Mouse (Mus musculus): Measurements from ENCODE around the gene Mre11a. TPM values are rescaled to one million over a fixed set of nuclear protein-coding genes. Genes with fewer than 3 reads are reported as not detected.

Gene Mre11a
- polyA plus RNA-seq, 1 experiment from 2014 or later: 30.8 TPM

DNA sequence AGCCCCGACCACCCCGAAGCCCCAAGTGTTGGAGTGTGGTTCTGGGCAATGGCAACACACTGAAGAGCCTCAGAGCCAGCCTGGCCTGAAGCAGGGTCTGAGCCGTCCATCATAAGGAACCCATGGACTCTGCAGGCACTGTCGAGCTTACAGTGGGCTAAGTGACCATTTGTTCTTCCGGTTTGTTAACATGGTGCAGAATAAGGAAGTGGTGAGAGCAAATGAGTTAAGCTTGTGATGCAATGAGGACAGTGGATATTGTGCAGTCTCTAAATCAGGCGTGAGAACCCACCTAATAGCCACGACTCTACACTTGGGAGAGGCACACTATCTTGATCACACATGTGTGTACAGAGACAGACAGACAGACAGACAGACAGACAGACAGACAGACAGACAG, 25.9 kb upstream of the Mre11a start:
- Histone ChIP-seq H3K9ac (ENCODE audit: low read length) (no peak overlapping the region), H3K4me2 (no peak overlapping the region), H3K27ac (ENCODE audit: low read depth, low read length) (no peak overlapping the region), H3K27me3 (ENCODE audit: control insufficient read depth, insufficient read depth, low read length) (no peaks in the 10 kb centered on the region), H3K4me3 (ENCODE audit: low read depth, low read length) (no peak overlapping the region), H3K9me3 (ENCODE audit: control insufficient read depth, low read length) (no peaks in the 10 kb centered on the region), H3K4me1 (ENCODE audit: control insufficient read depth, insufficient read depth, low read length) (no peaks in the 10 kb centered on the region), H3K36me3 (ENCODE audit: control insufficient read depth, insufficient read depth, low read length) (no peaks in the 10 kb centered on the region)
- 80% methylated on average over 7 of the region's 7 CpGs for WGBS
- ATAC-seq (ENCODE audit: low FRiP score) (no peak), DNase-seq (ENCODE audit: low spot score, missing footprints) (no peak)

DNA sequence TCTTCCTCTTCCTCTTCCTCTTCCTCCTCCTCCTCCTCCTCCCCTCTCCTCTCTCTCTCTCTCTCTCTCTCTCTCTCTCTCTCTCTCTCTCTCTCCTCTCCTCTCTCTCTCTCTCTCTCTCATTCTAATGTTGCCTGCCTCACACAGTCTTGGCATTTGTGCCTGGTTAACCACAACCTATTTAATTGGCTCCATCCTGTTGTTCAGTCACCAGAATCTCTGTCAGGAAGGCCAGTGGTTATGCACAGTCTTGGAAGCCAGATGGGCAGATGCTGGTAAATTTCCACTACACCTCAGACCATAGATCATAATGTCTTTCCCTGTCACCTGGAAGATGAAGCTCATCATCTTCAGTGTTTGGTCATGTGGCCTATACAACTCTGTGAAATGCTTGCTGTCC, 25.2 kb upstream of the Mre11a start:
- Histone ChIP-seq H3K27ac (ENCODE audit: low read depth, low read length) (no peak overlapping the region), H3K4me2 (no peak overlapping the region), H3K9ac (ENCODE audit: low read length) (no peak overlapping the region), H3K36me3 (ENCODE audit: control insufficient read depth, insufficient read depth, low read length) (no peaks in the 10 kb centered on the region), H3K9me3 (ENCODE audit: control insufficient read depth, low read length) (no peaks in the 10 kb centered on the region), H3K27me3 (ENCODE audit: control insufficient read depth, insufficient read depth, low read length) (no peaks in the 10 kb centered on the region), H3K4me3 (ENCODE audit: low read depth, low read length) (no peak overlapping the region), H3K4me1 (ENCODE audit: control insufficient read depth, insufficient read depth, low read length) (no peaks in the 10 kb centered on the region)
- ATAC-seq (ENCODE audit: low FRiP score) (no peak), DNase-seq (ENCODE audit: low spot score, missing footprints) (no peak)

GRCm38 (mm10) chr9:14764765-14765164, 19.7 kb upstream of the Mre11a start:
- ATAC-seq (ENCODE audit: low FRiP score): peak; percentile 59; the same call in 1 of the 2 replicates
- Histone ChIP-seq H3K27ac (ENCODE audit: low read depth, low read length) (no peak overlapping the region), H3K4me3 (ENCODE audit: low read depth, low read length) (no peak overlapping the region), H3K9ac (ENCODE audit: low read length) (no peak overlapping the region), H3K4me2 (no peak overlapping the region), H3K27me3 (ENCODE audit: control insufficient read depth, insufficient read depth, low read length) (no peaks in the 10 kb centered on the region), H3K4me1 (ENCODE audit: control insufficient read depth, insufficient read depth, low read length) (no peaks in the 10 kb centered on the region), H3K36me3 (ENCODE audit: control insufficient read depth, insufficient read depth, low read length) (no peaks in the 10 kb centered on the region), H3K9me3 (ENCODE audit: control insufficient read depth, low read length) (no peaks in the 10 kb centered on the region)
- peak; percentile 97 for DNase-seq (ENCODE audit: low spot score, missing footprints)
- WGBS: 23% methylated on average over 7 of the region's 7 CpGs

DNA sequence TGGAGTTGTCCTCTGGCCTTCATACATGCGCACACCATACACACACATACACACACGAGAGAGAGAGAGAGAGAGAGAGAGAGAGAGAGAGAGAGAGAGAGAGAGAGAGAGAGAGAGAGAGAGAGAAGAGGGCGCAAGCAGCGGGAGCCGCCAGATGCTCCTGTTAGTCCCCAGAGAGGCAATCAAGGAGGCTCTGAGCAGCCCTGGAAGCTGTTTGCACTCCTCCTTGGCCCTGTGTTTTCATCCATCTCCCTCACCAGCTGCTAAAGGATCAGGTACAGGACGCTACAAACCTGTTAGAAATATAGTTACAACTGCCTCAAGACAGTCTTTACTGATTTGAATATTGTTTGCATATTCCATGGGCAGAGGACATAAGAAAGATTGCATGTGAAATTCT, 14.6 kb upstream of the Mre11a start:
- WGBS: 66% methylated on average over 6 of the region's 6 CpGs
- ATAC-seq (ENCODE audit: low FRiP score): no peak
- H3K36me3 ChIP-seq (ENCODE audit: control insufficient read depth, insufficient read depth, low read length): no peaks in the 10 kb centered on the region
- DNase-seq (ENCODE audit: low spot score, missing footprints): no peak
- no peak overlapping the region for H3K4me2 ChIP-seq
- no peak overlapping the region for H3K9ac ChIP-seq (ENCODE audit: low read length)
- no peaks in the 10 kb centered on the region for H3K9me3 ChIP-seq (ENCODE audit: control insufficient read depth, low read length)
- no peak overlapping the region for H3K27ac ChIP-seq (ENCODE audit: low read depth, low read length)
- H3K4me3 ChIP-seq (ENCODE audit: low read depth, low read length): no peak overlapping the region
- no peaks in the 10 kb centered on the region for H3K27me3 ChIP-seq (ENCODE audit: control insufficient read depth, insufficient read depth, low read length)
- peaks cover 6% of the 10 kb centered on the region for H3K4me1 ChIP-seq (ENCODE audit: control insufficient read depth, insufficient read depth, low read length)

DNA sequence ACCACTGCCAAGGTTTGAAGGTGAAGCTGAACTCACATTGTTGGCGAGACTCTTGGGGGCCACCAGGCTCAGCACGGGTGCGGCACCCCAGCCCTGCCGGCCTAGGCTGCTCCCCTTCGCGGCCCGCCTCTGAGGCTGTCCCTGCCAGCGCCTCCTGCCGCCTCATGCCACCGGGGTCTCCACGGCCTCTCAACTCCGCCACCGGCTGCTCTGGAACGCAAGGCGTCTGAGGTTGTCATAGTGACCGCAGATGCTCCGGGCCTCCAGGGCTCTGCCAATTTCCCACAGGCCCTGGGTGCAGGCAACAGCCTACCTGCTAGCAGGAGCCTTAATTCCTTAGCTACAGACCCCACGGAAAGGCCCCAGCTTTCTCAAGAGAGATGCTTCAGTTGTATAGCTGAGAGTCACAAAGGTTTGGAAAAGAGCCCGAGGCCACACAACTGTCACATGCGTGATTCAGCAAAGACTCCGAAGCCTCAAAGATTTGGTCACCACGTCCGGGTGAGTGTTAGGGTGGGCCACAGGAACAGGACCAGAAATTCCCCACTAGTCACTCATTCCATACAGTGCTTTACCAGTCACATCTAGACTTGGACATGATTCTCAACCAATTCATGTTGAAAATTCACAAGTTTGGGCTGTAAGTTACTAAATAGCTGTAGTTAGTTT, 13.5 kb upstream of the Mre11a start, which contains the start of gene 1700012B09Rik:
Gene 1700012B09Rik (minus strand): TSS at position 228 of the 669 bp plus-strand sequence.
- Histone ChIP-seq H3K9me3 (ENCODE audit: control insufficient read depth, low read length) (no peaks in the 10 kb centered on the region), H3K4me1 (ENCODE audit: control insufficient read depth, insufficient read depth, low read length) (peaks cover 6% of the 10 kb centered on the region), H3K4me3 (ENCODE audit: low read depth, low read length) (no peak within 1 kb of the TSS), H3K4me2 (peak within 1 kb of the TSS; percentile 30), H3K36me3 (ENCODE audit: control insufficient read depth, insufficient read depth, low read length) (no peaks in the 10 kb centered on the region), H3K9ac (ENCODE audit: low read length) (peak within 1 kb of the TSS; percentile 20; the same call in 1 of the 2 replicates), H3K27me3 (ENCODE audit: control insufficient read depth, insufficient read depth, low read length) (no peaks in the 10 kb centered on the region), H3K27ac (ENCODE audit: low read depth, low read length) (no peak within 1 kb of the TSS)
- peak; percentile 87 for DNase-seq (ENCODE audit: low spot score, missing footprints)
- 18% methylated on average over 23 of the region's 23 CpGs for WGBS
- ATAC-seq (ENCODE audit: low FRiP score): peak; percentile 77

DNA sequence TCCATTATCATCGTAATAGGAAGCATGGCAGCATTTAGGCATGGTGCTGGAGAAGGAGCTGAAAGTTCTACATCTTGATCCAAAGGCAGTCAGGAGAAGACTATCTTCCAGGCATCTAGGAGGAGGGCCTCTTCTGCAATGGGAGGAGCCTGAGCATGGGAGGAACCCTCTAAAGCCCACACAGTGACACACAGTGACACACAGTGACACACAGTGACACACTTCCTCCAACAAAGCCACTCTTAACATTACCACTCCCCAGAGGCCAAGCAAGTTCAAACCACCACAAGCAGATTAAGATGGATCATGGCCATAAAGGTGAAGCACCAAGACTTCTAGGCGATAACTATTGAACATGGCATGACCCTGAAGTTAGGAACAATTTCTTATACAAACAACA, 12.4 kb upstream of the Mre11a start:
- H3K36me3 ChIP-seq (ENCODE audit: control insufficient read depth, insufficient read depth, low read length): no peaks in the 10 kb centered on the region
- H3K4me2 ChIP-seq: no peak overlapping the region
- H3K9me3 ChIP-seq (ENCODE audit: control insufficient read depth, low read length): no peaks in the 10 kb centered on the region
- H3K4me1 ChIP-seq (ENCODE audit: control insufficient read depth, insufficient read depth, low read length): peaks cover 6% of the 10 kb centered on the region
- no peak overlapping the region for H3K27ac ChIP-seq (ENCODE audit: low read depth, low read length)
- ATAC-seq (ENCODE audit: low FRiP score) (no peak), DNase-seq (ENCODE audit: low spot score, missing footprints) (no peak)
- no peak overlapping the region for H3K9ac ChIP-seq (ENCODE audit: low read length)
- WGBS: 85% methylated on average over 2 of the region's 2 CpGs
- H3K27me3 ChIP-seq (ENCODE audit: control insufficient read depth, insufficient read depth, low read length): no peaks in the 10 kb centered on the region
- no peak overlapping the region for H3K4me3 ChIP-seq (ENCODE audit: low read depth, low read length)

- Histone ChIP-seq H3K9me3 (ENCODE audit: control insufficient read depth, low read length) (no peaks in the 10 kb centered on the region), H3K36me3 (ENCODE audit: control insufficient read depth, insufficient read depth, low read length) (no peaks in the 10 kb centered on the region), H3K4me1 (ENCODE audit: control insufficient read depth, insufficient read depth, low read length) (peaks cover 6% of the 10 kb centered on the region), H3K27ac (ENCODE audit: low read depth, low read length) (no peak overlapping the region), H3K27me3 (ENCODE audit: control insufficient read depth, insufficient read depth, low read length) (no peaks in the 10 kb centered on the region), H3K9ac (ENCODE audit: low read length) (no peak overlapping the region), H3K4me2 (no peak overlapping the region), H3K4me3 (ENCODE audit: low read depth, low read length) (no peak overlapping the region)
- no peak for DNase-seq (ENCODE audit: low spot score, missing footprints)
- WGBS: 46% methylated on average over 2 of the region's 2 CpGs
- ATAC-seq (ENCODE audit: low FRiP score): no peak
These were observed 10.6 kb upstream of the Mre11a start for GRCm38 (mm10) chr9:14773813-14774212.

DNA sequence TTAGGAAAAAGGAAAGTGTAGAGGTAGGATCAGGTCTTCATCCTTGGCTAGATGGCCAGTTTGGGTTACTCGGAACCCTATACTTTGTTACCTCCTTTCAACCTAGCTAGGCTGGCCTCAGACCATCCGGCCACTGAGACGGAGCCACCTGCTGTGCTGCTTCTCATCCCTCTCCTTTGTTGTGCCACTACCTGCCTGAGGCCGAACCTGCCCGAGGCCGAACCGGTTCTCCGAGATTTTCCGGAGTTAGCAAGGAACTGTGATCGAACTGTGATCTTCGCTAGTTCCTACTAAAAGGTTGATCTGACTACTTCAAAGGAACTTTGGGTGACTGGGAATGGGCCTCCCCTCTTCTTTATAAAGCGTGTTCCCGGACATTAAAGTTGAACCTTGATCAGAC, 6.1 kb upstream of the Mre11a start:
- no peaks in the 10 kb centered on the region for H3K27me3 ChIP-seq (ENCODE audit: control insufficient read depth, insufficient read depth, low read length)
- DNase-seq (ENCODE audit: low spot score, missing footprints): no peak
- no peak for ATAC-seq (ENCODE audit: low FRiP score)
- no peak overlapping the region for H3K4me3 ChIP-seq (ENCODE audit: low read depth, low read length)
- H3K4me2 ChIP-seq: no peak overlapping the region
- H3K27ac ChIP-seq (ENCODE audit: low read depth, low read length): no peak overlapping the region
- no peaks in the 10 kb centered on the region for H3K4me1 ChIP-seq (ENCODE audit: control insufficient read depth, insufficient read depth, low read length)
- WGBS: 47% methylated on average over 13 of the region's 13 CpGs
- peaks cover 6% of the 10 kb centered on the region for H3K36me3 ChIP-seq (ENCODE audit: control insufficient read depth, insufficient read depth, low read length)
- no peaks in the 10 kb centered on the region for H3K9me3 ChIP-seq (ENCODE audit: control insufficient read depth, low read length)
- H3K9ac ChIP-seq (ENCODE audit: low read length): no peak overlapping the region

DNA sequence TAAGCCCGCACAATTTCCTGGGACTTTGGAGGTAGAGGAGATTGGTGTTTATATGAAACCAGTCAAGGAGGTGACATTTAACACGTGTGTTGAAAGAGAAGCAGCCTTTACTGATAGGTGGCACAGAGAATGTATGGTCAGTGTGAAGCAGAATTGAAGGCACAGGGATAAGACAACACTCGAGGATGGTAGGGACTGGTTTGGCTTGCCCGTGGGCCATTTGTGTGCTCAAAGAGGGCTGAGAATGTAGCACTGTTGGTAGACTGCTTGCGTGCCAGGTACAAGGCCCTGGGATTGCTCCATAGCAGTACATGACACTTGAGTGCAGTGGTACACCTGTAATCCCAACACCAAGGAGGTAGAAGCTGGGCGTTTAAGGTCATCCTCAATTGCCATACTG, 2.9 kb downstream of the Mre11a start:
- 91% methylated on average over 6 of the region's 6 CpGs for WGBS
- no peak overlapping the region for H3K27ac ChIP-seq (ENCODE audit: low read depth, low read length)
- ATAC-seq (ENCODE audit: low FRiP score): no peak
- H3K9ac ChIP-seq (ENCODE audit: low read length): no peak overlapping the region
- DNase-seq (ENCODE audit: low spot score, missing footprints): no peak
- H3K36me3 ChIP-seq (ENCODE audit: control insufficient read depth, insufficient read depth, low read length): peaks cover 3% of the 10 kb centered on the region; the same call in 1 of the 2 replicates
- H3K27me3 ChIP-seq (ENCODE audit: control insufficient read depth, insufficient read depth, low read length): no peaks in the 10 kb centered on the region
- no peak overlapping the region for H3K4me3 ChIP-seq (ENCODE audit: low read depth, low read length)
- H3K4me2 ChIP-seq: no peak overlapping the region
- H3K4me1 ChIP-seq (ENCODE audit: control insufficient read depth, insufficient read depth, low read length): no peaks in the 10 kb centered on the region
- no peaks in the 10 kb centered on the region for H3K9me3 ChIP-seq (ENCODE audit: control insufficient read depth, low read length)
